Mouse (Mus musculus): Measurements from ENCODE around the gene Gpr108.
"Not testable (repeated sequence)": the region's sequence is repeated elsewhere in the genome, so short reads cannot be mapped to it uniquely, and the experiment has no call there.

Gpr108 gene

GRCm38 (mm10) chr17:57248201-57248699, at the start of gene Gpr108:
Gene Gpr108, minus strand, starts transcription at chr17:57248446.
- peak; percentile 83 for DNase-seq (ENCODE audit: low spot score)

GRCm38 (mm10) chr17:57297040-57297439, 48.8 kb upstream of the Gpr108 start:
- no peak for DNase-seq (ENCODE audit: low spot score)

- no peak for DNase-seq (ENCODE audit: low spot score)
These were observed 47.7 kb upstream of the Gpr108 start for GRCm38 (mm10) chr17:57295935-57296334.

DNA sequence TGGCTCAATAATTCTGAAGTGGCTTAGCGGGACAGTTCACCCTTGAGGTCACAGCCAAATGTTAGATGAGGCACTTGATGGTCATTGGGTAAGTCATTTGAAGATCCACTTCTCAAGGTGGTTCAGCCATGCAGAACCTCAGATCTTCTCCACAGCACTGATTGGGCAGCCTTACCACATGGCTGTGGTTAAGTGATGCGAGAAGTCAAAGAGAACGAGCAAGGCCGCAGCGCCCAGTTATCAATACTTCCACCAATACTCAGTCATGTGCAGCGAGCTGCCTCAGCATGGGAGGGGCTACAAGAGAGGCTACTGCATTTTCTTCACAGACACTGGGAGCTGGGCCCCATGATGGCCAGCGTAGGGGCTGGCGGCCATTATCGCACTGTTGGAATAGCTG, 44.7 kb upstream of the Gpr108 start:
- DNase-seq (ENCODE audit: low spot score): no peak

DNA sequence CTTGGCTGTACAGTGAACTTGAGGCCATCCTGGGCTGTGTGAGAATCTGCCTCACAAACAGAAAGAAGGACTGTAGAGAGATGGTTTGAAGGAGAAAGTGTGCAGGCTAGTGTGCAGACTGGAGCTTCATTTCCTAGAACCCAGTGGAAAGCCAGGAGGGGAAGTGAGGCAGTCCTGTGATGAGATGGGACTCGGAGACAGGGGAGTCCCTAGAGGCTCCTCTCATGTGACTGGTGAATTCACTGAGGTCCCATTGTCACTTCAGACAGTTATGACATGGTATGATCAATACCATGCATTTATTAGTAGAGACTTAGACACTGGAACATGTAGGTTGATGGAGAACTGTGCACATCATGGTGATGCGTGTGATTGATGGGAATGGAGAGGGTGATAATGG, 44.1 kb upstream of the Gpr108 start:
- DNase-seq (ENCODE audit: low spot score): no peak

GRCm38 (mm10) chr17:57290671-57291055, 42.4 kb upstream of the Gpr108 start:
- DNase-seq (ENCODE audit: low spot score): no peak

GRCm38 (mm10) chr17:57290001-57290670, 41.9 kb upstream of the Gpr108 start:
- no peak for DNase-seq (ENCODE audit: low spot score)

DNA sequence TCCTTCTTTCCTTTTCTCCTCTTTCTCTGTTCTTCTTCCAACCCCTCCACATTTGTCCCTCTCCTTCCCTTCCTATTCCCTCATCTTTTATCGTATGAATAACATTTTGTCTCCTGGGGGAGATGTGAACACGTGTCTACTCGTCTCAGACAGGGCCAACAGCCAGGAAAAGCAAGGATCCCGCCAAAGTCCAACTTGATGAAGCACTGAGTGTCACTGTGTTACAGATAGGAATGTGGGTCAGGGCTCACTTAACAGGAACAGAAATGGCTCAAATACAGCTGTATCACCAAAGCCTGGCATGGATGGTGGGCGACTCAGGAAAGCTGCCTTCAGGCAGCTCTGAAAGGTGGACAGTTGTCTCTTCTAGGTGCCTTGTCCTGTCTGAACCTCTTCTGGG, 41.0 kb upstream of the Gpr108 start:
- DNase-seq (ENCODE audit: low spot score): no peak

- no peak for DNase-seq (ENCODE audit: low spot score)
These were observed 38.6 kb upstream of the Gpr108 start for GRCm38 (mm10) chr17:57286718-57287355.

DNA sequence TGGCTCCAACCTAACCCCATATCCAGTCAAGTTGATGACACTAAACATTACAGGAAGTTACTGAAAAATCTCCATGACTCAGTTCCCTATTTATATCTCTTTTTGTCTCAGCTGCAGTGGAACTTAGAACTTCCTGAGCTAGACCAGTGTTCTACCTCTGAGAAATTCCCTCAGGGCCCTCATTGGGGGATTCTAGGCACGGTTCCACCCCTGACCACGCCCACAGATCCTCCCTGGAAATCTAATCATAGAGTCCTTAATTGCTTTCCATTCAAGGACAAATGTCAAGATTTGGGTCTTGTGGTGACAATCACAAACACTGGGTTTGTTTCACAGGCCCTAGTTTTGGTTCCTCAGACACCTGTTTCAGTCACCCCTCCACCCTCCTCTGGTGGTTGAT, 36.8 kb upstream of the Gpr108 start:
- DNase-seq (ENCODE audit: low spot score): no peak

- no peak for DNase-seq (ENCODE audit: low spot score)
These were observed 35.7 kb upstream of the Gpr108 start for GRCm38 (mm10) chr17:57283906-57284305.

DNA sequence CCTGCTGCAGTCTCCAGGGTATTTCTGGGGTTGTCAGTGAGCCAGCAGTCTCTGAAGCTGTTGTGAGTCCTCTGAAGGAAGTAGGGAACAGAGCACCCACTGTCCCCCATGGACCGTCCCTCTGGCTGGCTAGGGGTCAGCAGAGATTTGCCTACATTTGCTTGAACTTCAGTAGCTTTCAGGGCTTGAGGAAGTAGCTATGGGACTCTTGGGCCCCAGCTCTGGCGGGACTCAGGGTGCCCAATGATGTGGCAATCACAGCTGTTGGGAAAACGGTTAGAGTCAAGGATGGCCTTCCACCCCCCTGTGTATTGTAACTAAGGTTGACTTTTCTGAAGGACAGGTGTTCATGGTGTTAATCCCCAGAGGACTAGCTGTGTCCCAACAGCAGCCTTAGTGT, 32.2 kb upstream of the Gpr108 start:
- DNase-seq (ENCODE audit: low spot score): no peak

DNA sequence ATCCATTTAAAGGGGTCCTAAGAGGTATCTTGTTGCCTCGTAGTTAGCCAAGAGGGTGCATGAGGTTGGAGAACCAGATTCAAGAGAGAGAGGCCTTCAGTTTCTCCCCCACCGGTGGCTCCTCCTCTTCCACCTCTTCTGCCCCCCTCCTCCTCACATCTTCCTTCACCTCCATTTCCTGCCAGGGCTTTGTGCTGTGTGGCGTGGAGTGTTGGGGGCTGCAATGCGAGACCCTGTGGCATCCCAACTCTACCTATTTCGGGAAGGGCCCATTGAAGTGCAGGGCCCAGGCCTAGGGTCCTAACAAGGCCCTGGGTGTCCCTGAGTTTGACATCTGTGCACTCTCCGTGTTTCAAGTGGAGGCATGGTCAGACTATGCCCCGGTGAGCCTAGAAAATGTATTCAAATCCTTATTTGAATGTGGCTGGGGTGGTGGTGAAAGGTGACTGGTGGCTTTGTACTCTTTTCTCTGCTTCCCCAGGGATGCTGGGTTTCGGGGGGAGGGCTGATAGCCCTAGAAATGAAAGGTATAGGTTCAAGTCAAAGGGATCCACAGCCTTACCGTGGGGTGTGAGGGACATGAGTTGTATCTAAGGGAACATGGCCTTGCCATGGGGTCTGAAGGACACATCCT, 31.5 kb upstream of the Gpr108 start:
- no peak for DNase-seq (ENCODE audit: low spot score)

- DNase-seq (ENCODE audit: low spot score): no peak
These were observed 30.8 kb upstream of the Gpr108 start, which contains the start of gene Vav1 for GRCm38 (mm10) chr17:57278943-57279590. Gene Vav1, plus strand, starts transcription at chr17:57279100.

GRCm38 (mm10) chr17:57278537-57278936, 30.3 kb upstream of the Gpr108 start:
- DNase-seq (ENCODE audit: low spot score): no peak

DNA sequence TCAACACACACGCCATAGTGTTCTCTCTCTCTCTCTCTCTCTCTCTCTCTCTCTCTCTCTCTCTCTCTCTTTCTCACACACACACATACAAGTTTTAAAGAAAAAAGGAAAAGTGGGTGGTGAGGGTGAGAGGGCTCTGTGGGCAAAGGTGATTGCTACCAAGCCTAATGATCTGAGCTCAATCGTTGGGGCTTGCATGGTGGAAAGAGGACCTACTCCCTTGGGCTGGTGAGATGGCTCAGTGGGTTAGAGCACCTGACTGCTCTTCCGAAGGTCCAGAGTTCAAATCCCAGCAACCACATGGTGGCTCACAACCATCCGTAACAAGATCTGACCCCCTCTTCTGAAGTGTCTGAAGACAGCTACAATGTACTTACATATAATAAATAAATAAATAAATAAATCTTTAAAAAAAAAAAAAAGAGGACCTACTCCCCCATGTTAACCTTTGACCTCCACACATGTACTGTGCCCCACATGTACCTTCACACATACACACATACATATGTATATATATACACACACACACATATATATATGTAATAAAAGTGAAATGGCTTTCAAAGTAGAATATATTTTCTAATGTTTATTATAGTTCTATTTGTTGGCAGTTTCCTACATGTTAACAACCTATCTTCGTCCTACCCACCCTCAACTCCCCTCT, 29.5 kb upstream of the Gpr108 start:
- DNase-seq (ENCODE audit: low spot score): not testable (repeated sequence)

DNA sequence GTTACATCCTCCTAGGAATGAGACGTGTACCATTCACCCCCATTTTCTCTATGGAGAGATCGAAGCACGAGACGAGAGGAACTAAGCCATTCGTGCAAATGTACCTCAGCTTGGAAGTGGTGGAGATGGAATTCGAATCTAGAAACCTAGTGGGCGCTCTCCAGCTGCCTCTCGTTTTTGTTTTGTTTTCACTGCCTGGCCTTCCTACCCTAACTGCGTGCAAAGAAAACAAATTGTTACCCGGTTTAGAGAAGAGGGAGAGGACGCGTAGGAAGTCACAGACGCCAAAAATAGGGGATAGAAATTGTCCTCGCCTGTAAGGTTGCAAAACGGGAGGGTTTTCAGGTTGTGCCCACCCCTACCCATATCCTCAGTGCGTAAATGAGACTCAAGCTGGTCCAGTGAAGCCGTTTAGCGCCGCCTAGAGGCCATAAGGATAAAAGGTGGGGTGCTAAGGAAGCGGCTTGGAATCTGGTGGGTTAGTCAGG, 28.4 kb upstream of the Gpr108 start:
- DNase-seq (ENCODE audit: low spot score): no peak

DNA sequence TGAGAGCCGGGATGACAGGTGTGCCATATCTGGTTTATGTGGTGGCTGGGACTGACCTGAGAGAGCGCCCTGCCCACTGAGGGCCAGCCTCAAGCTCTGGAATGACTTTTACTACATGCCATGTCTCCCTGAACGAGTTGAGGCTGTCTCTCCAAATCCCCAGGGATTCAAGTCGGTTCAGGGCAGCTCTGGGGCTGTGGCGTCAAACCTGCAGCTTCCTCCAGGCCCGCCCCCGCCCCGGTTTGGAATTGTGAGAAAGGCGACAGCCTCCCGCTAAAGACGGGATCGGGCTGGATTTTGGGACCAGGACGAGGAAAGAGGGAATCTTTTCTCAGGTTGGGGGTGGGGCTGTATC, 27.7 kb upstream of the Gpr108 start:
- DNase-seq (ENCODE audit: low spot score): no peak

- peak; percentile 81 for DNase-seq (ENCODE audit: low spot score)
These were observed 27.1 kb upstream of the Gpr108 start for GRCm38 (mm10) chr17:57275111-57275996.

- DNase-seq (ENCODE audit: low spot score): no peak
These were observed 26.4 kb upstream of the Gpr108 start for GRCm38 (mm10) chr17:57274686-57275085.

- DNase-seq (ENCODE audit: low spot score): no peak
These were observed 25.6 kb upstream of the Gpr108 start for GRCm38 (mm10) chr17:57273846-57274245.
